In genomic region chr4:41545985-41546384, GRCm38 (mm10) we compare ENCODE assay signal across 7 mouse cellular contexts. TPM values are rescaled to one million over a fixed set of nuclear protein-coding genes. Genes with fewer than 3 reads are reported as not detected.
A peak's percentile ranks its signal among the peaks of the same experiment; 100 is the strongest.
DNase-seq lines count a peak whose midpoint lies in the region; ATAC-seq lines count a peak whose summit lies in the region.

No protein-coding gene starts in this region.

- 15% methylated on average over 8 of the region's 8 CpGs for WGBS in hindbrain, embryonic 14.5 days
- WGBS in neural tube, embryonic 11.5 days, result 16% methylated on average over 8 of the region's 8 CpGs

- no peaks in the 10 kb centered on the region for H3K36me3 ChIP-seq in hindbrain, embryonic 14.5 days (replicated peaks; ENCODE audit: control insufficient read depth, insufficient read depth)
- H3K36me3 ChIP-seq in neural tube, embryonic 11.5 days (ENCODE audit: control insufficient read depth, insufficient read depth, low read length), result no peaks in the 10 kb centered on the region

- 0 out of 2 replicates have a peak overlapping the region, but pooled peaks have one; percentile 1 for H3K9ac ChIP-seq in hindbrain, embryonic 14.5 days
- no peak overlapping the region for H3K9ac ChIP-seq in neural tube, embryonic 11.5 days (ENCODE audit: low read length)

- H3K27me3 ChIP-seq in hindbrain, embryonic 14.5 days (ENCODE audit: control insufficient read depth, insufficient read depth, low read length), result no peaks in the 10 kb centered on the region
- no peaks in the 10 kb centered on the region for H3K27me3 ChIP-seq in neural tube, embryonic 11.5 days (ENCODE audit: control insufficient read depth, insufficient read depth, low read length)

- peak; percentile 75; the same call in 1 of the 2 replicates for ATAC-seq in cerebellum, adult (ENCODE audit: insufficient number of reproducible peaks, low FRiP score, low TSS enrichment)
- 0 out of 2 replicates have a peak, but pooled peaks have one; percentile 48 for ATAC-seq in hindbrain, embryonic 14.5 days (ENCODE audit: low FRiP score)
- ATAC-seq in neural tube, embryonic 11.5 days (ENCODE audit: insufficient read depth, low FRiP score, low TSS enrichment), result no peak

- H3K4me3 ChIP-seq in hindbrain, embryonic 14.5 days (replicated peaks; ENCODE audit: low read length), result no peak overlapping the region
- H3K4me3 ChIP-seq in neural tube, embryonic 11.5 days (ENCODE audit: low read depth, low read length), result no peak overlapping the region

- H3K4me2 ChIP-seq in hindbrain, embryonic 14.5 days (replicated peaks), result no peak overlapping the region
- no peak overlapping the region for H3K4me2 ChIP-seq in neural tube, embryonic 11.5 days (ENCODE audit: low read depth)

- H3K4me1 ChIP-seq in hindbrain, embryonic 14.5 days (replicated peaks; ENCODE audit: control insufficient read depth, insufficient read depth, low read length), result peaks cover 35% of the 10 kb centered on the region; the same call in 1 of the 2 replicates
- no peaks in the 10 kb centered on the region; the same call in 1 of the 2 replicates for H3K4me1 ChIP-seq in neural tube, embryonic 11.5 days (ENCODE audit: control insufficient read depth, insufficient read depth, low read length)

- 0 out of 2 replicates have a peak overlapping the region, but pooled peaks have one; percentile 27 for H3K27ac ChIP-seq in hindbrain, embryonic 14.5 days
- no peak overlapping the region for H3K27ac ChIP-seq in neural tube, embryonic 11.5 days (ENCODE audit: low read depth, low read length)

- no peaks in the 10 kb centered on the region for H3K9me3 ChIP-seq in hindbrain, embryonic 14.5 days (ENCODE audit: control insufficient read depth, low read length)
- H3K9me3 ChIP-seq in neural tube, embryonic 11.5 days (ENCODE audit: control insufficient read depth, low read length), result no peaks in the 10 kb centered on the region

- peak; percentile 45 for DNase-seq in layer of hippocampus, adult 11-12 months (ENCODE audit: low spot score)
- no peak for DNase-seq in layer of hippocampus, postnatal 36 days
- DNase-seq in R1 (ENCODE audit: low read depth, low spot score), result peak; percentile 53
- no peak for DNase-seq in hindbrain, embryonic 14.5 days (ENCODE audit: low spot score)
- DNase-seq in neural tube, embryonic 11.5 days (ENCODE audit: low spot score), result peak; percentile 53
- no peak for DNase-seq in right cerebral cortex, postnatal 14 days

RNA-seq across cellular contexts. Expression of gene Fam219a, which starts 23.4 kb away (rescaled TPM):
- total RNA-seq in layer of hippocampus, postnatal 36 days (2021), result 100 to 1,000 TPM; 151 to 152 TPM
- polyA plus RNA-seq in hindbrain, embryonic 14.5 days (2014; fragmentation: Nextera tagmentation; extraction: Ambion mirVana), result 20.0 and 23.5 TPM in 2 replicates
- polyA plus RNA-seq in neural tube, embryonic 11.5 days (2014; fragmentation: Nextera tagmentation; extraction: Ambion mirVana), result 10.2 and 11.6 TPM in 2 replicates

RNA-seq across cellular contexts. Expression of gene Dnaic1, which starts 23.6 kb away (rescaled TPM):
- total RNA-seq in layer of hippocampus, postnatal 36 days (2021), result 10 to 100 TPM in 1 of 2 experiments, 1 to 10 TPM in 1; 8.2 to 10.1 TPM
- 2.0 and 2.3 TPM in 2 replicates for polyA plus RNA-seq in hindbrain, embryonic 14.5 days (2014; fragmentation: Nextera tagmentation; extraction: Ambion mirVana)
- polyA plus RNA-seq in neural tube, embryonic 11.5 days (2014; fragmentation: Nextera tagmentation; extraction: Ambion mirVana), result 0.62 and 2.8 TPM in 2 replicates

RNA-seq across cellular contexts. Expression of gene 1110017D15Rik, which starts 28.9 kb away (rescaled TPM):
- total RNA-seq in layer of hippocampus, postnatal 36 days (2021), result 1 to 10 TPM; 3.1 to 6.5 TPM
- polyA plus RNA-seq in hindbrain, embryonic 14.5 days (2014; fragmentation: Nextera tagmentation; extraction: Ambion mirVana), result 19.5 and 24.2 TPM in 2 replicates
- polyA plus RNA-seq in neural tube, embryonic 11.5 days (2014; fragmentation: Nextera tagmentation; extraction: Ambion mirVana), result 2.5 and 3.4 TPM in 2 replicates

RNA-seq across cellular contexts. Expression of gene AI464131, which starts 43.1 kb away (rescaled TPM):
- 10 to 100 TPM; 29.9 to 32.4 TPM for total RNA-seq in layer of hippocampus, postnatal 36 days (2021)
- 10.3 and 12.4 TPM in 2 replicates for polyA plus RNA-seq in hindbrain, embryonic 14.5 days (2014; fragmentation: Nextera tagmentation; extraction: Ambion mirVana)
- polyA plus RNA-seq in neural tube, embryonic 11.5 days (2014; fragmentation: Nextera tagmentation; extraction: Ambion mirVana), result 7.1 and 9.6 TPM in 2 replicates

Comparison
In these comparisons a context has a peak if more than half of its experiments do, and no peak if none do; other contexts are left out.
1. DNase-seq: peak in layer of hippocampus, adult 11-12 months (single experiment), R1 (single experiment) and neural tube, embryonic 11.5 days (single experiment); none in layer of hippocampus, postnatal 36 days (0 of 2), hindbrain, embryonic 14.5 days (single experiment) and right cerebral cortex, postnatal 14 days (single experiment).